Mouse (Mus musculus) left cerebral cortex, postnatal 25 days (tissue): ENCODE measurements around the gene Axdnd1. TPM values are rescaled to one million over a fixed set of nuclear protein-coding genes. Genes with fewer than 3 reads are reported as not detected.

Experiments
- total RNA-seq, 2 experiments: library from RNA; stranded (reverse); gene quantifications; 2 replicates each; pipeline ENCODE4 v1.2.3; 2021

Gene Axdnd1
- total RNA-seq, 2 experiments from 2014 or later: 0.48 to 0.64 TPM

Other genes starting within 250 kb of the Axdnd1 start
- gene Fam163a, start 216.1 kb downstream of the Axdnd1 start, total RNA-seq: 1 to 10 TPM; 8.4 to 9.7 TPM
- gene Tdrd5, start 117.5 kb downstream of the Axdnd1 start, total RNA-seq: 1 to 10 TPM; 2.3 to 2.5 TPM
- gene Nphs2, start 110.4 kb downstream of the Axdnd1 start, total RNA-seq: under 1 TPM; 0.66 TPM
- 100 to 1,000 TPM; 278 to 291 TPM for gene Gm2000, start 55.1 kb downstream of the Axdnd1 start, total RNA-seq
- gene Soat1, start 53.2 kb upstream of the Axdnd1 start, total RNA-seq: 10 to 100 TPM; 42.1 to 49.8 TPM
- gene Gm10031, start 102.9 kb upstream of the Axdnd1 start, total RNA-seq: 10 to 100 TPM; 46.8 to 46.9 TPM
- 10 to 100 TPM; 58.9 to 67.1 TPM for gene Abl2, start 137.6 kb upstream of the Axdnd1 start, total RNA-seq